Mouse (Mus musculus): ENCODE measurements around the gene Parp16. TPM values are rescaled to one million over a fixed set of nuclear protein-coding genes. Genes with fewer than 3 reads are reported as not detected.
"Not testable (repeated sequence)": the region's sequence is repeated elsewhere in the genome, so short reads cannot be mapped to it uniquely, and the experiment has no call there.

Parp16 gene
- polyA plus RNA-seq, 1 experiment from 2014 or later, result 5.7 TPM

DNA sequence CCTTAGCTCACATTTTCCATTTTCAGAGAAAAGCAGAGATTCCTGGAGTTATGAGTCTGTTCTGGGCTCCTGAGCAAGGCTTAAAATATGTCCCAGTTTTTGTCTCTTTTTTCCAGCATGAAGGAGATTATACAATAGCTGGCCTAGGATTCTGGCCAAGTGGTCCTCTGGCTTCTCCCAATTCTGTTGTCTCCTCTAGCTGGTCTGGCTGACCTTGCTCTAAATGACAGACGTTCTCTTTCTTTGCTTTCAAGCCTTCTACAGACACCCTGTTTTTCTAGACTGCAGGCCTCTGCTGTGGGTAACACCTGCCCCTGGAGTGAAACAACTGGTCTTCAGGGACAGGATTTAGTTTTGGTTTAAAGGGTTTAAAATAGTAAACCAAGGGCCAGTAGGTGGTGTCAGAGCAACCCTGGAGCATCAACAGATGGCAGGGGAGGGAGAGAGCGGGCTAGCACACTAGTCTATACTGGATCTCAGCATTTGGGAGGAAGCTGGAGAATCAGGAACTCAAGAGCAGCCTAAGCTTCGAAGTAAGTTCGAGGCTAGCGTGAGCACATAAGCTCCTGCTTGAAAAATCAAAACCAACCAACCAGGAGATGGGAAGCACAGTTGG lies 86.5 kb downstream of the Parp16 start:
- no peak for ATAC-seq (ENCODE audit: low read depth)
- H3K4me1 ChIP-seq (replicated peaks; ENCODE audit: control insufficient read depth, insufficient read depth, low read length), result no peaks in the 10 kb centered on the region
- H3K4me3 ChIP-seq (ENCODE audit: low read length), result no peak overlapping the region
- H3K36me3 ChIP-seq (ENCODE audit: control insufficient read depth, insufficient read depth, low read length), result no peaks in the 10 kb centered on the region
- no peak overlapping the region for H3K4me2 ChIP-seq (ENCODE audit: low read depth, low read length)
- 60% methylated on average over 5 of the region's 5 CpGs for WGBS
- no peak overlapping the region for H3K27ac ChIP-seq (ENCODE audit: low read length)
- H3K9me3 ChIP-seq (ENCODE audit: control insufficient read depth, low read length), result no peaks in the 10 kb centered on the region
- H3K9ac ChIP-seq (ENCODE audit: low read length), result no peak overlapping the region
- H3K27me3 ChIP-seq (ENCODE audit: control insufficient read depth, insufficient read depth, low read depth, low read length), result 0 out of 2 replicates have a peak, but pooled peaks cover 4% of the 10 kb centered on the region

DNA sequence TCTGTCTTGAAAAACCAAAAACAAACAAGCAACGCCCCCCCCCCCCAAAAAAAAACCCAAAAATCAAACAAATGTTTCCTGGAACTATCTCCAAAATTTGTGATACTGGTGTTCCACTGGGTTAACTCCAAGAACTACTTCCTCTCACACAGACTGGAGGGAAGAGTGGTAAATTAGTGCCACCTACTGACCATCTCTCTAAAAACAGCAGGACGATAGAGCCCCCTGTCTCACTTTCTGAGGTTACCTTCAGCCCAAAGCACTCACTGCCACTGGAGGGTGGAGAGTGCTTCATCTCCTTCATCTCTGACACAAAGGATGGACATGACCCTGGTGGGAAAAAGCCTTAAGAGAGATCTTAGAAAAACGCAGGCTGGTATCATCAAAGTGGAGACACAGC lies 88.1 kb downstream of the Parp16 start:
- 0 out of 2 replicates have a peak, but pooled peaks cover 4% of the 10 kb centered on the region for H3K27me3 ChIP-seq (ENCODE audit: control insufficient read depth, insufficient read depth, low read depth, low read length)
- H3K4me3 ChIP-seq (ENCODE audit: low read length), result no peak overlapping the region
- WGBS, result 0% methylated on average over 3 of the region's 3 CpGs
- H3K9me3 ChIP-seq (ENCODE audit: control insufficient read depth, low read length), result no peaks in the 10 kb centered on the region
- no peaks in the 10 kb centered on the region for H3K36me3 ChIP-seq (ENCODE audit: control insufficient read depth, insufficient read depth, low read length)
- H3K27ac ChIP-seq (ENCODE audit: low read length), result no peak overlapping the region
- no peak overlapping the region for H3K4me2 ChIP-seq (ENCODE audit: low read depth, low read length)
- H3K9ac ChIP-seq (ENCODE audit: low read length), result no peak overlapping the region
- no peaks in the 10 kb centered on the region for H3K4me1 ChIP-seq (replicated peaks; ENCODE audit: control insufficient read depth, insufficient read depth, low read length)
- peak; percentile 57; the same call in 1 of the 2 replicates for ATAC-seq (ENCODE audit: low read depth)

DNA sequence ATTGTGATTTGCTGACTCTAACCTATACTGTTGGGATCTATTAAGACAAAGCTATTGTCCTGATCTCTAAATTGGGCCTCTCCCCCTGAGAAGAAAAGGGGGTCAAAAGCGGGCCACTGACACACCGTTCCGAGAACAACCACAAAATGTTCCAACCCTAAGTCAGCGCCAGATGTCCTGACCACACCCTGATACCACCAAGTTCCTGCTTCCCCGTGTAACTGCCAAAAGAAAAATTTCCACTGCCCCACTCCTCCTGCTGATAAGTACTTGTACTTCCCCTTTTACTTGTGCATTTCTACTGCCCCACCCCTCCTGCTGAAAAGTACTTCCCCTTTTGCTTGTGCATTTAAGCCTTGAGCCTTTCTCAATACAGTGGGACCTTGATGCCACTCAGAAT lies 93.1 kb downstream of the Parp16 start:
- H3K36me3 ChIP-seq (ENCODE audit: control insufficient read depth, insufficient read depth, low read length); H3K9ac ChIP-seq (ENCODE audit: low read length); H3K27ac ChIP-seq (ENCODE audit: low read length); H3K9me3 ChIP-seq (ENCODE audit: control insufficient read depth, low read length); ATAC-seq (ENCODE audit: low read depth); H3K4me1 ChIP-seq (replicated peaks; ENCODE audit: control insufficient read depth, insufficient read depth, low read length); H3K27me3 ChIP-seq (ENCODE audit: control insufficient read depth, insufficient read depth, low read depth, low read length); H3K4me2 ChIP-seq (ENCODE audit: low read depth, low read length); H3K4me3 ChIP-seq (ENCODE audit: low read length): not testable (repeated sequence)
- 73% methylated on average over 5 of the region's 5 CpGs for WGBS

Other genes starting within 250 kb of the Parp16 start
- 0.06 and 0.08 TPM in 2 replicates for gene Slc24a1, start 243.7 kb upstream of the Parp16 start, polyA plus RNA-seq (2015; fragmentation: Nextera tagmentation; extraction: Ambion mirVana)
- gene Ints14, start 234.4 kb upstream of the Parp16 start, polyA plus RNA-seq (2015; fragmentation: Nextera tagmentation; extraction: Ambion mirVana), result 53.2 and 55.8 TPM in 2 replicates
- 76.6 and 79.6 TPM in 2 replicates for gene Hacd3, start 173.7 kb upstream of the Parp16 start, polyA plus RNA-seq (2015; fragmentation: Nextera tagmentation; extraction: Ambion mirVana)
- gene Dpp8, start 162.9 kb upstream of the Parp16 start, polyA plus RNA-seq (2015; fragmentation: Nextera tagmentation; extraction: Ambion mirVana), result 35.9 and 37.6 TPM in 2 replicates
- 11.0 and 11.3 TPM in 2 replicates for gene Igdcc4, start 93.9 kb upstream of the Parp16 start, polyA plus RNA-seq (2015; fragmentation: Nextera tagmentation; extraction: Ambion mirVana)
- gene Igdcc3, start 54.2 kb upstream of the Parp16 start, polyA plus RNA-seq (2015; fragmentation: Nextera tagmentation; extraction: Ambion mirVana), result 0.85 and 1.3 TPM in 2 replicates
- 0.19 and 0.35 TPM in 2 replicates for gene Cilp, start 69.8 kb downstream of the Parp16 start, polyA plus RNA-seq (2015; fragmentation: Nextera tagmentation; extraction: Ambion mirVana)
- gene Clpx, start 98.9 kb downstream of the Parp16 start, polyA plus RNA-seq (2015; fragmentation: Nextera tagmentation; extraction: Ambion mirVana), result 50.3 and 51.8 TPM in 2 replicates
- gene Pdcd7, start 150.8 kb downstream of the Parp16 start, polyA plus RNA-seq (2015; fragmentation: Nextera tagmentation; extraction: Ambion mirVana), result 3.9 and 4.9 TPM in 2 replicates
- 0.35 TPM in 1 of 2 replicates, not detected in the other for gene Ubap1l, start 165.7 kb downstream of the Parp16 start, polyA plus RNA-seq (2015; fragmentation: Nextera tagmentation; extraction: Ambion mirVana)
- gene Kbtbd13, start 196.3 kb downstream of the Parp16 start, polyA plus RNA-seq (2015; fragmentation: Nextera tagmentation; extraction: Ambion mirVana), result 4.7 and 4.8 TPM in 2 replicates
- gene Rasl12, start 203.2 kb downstream of the Parp16 start, polyA plus RNA-seq (2015; fragmentation: Nextera tagmentation; extraction: Ambion mirVana), result 53.8 and 55.8 TPM in 2 replicates
- not detected in 2 replicates for gene Slc51b, start 227.6 kb downstream of the Parp16 start, polyA plus RNA-seq (2015; fragmentation: Nextera tagmentation; extraction: Ambion mirVana)
- 20.1 and 22.2 TPM in 2 replicates for gene Mtfmt, start 240.4 kb downstream of the Parp16 start, polyA plus RNA-seq (2015; fragmentation: Nextera tagmentation; extraction: Ambion mirVana)

All from lung, embryonic 16.5 days (tissue).